Mouse (Mus musculus) embryonic facial prominence, embryonic 11.5 days (tissue): ENCODE results near the gene 1700029I15Rik. TPM values are rescaled to one million over a fixed set of nuclear protein-coding genes. Genes with fewer than 3 reads are reported as not detected.

Experiments
- ATAC-seq: fragments of 200-750 bp; cut with Nextera tagmentation; replicated peaks from 2 replicates; pipeline ENCODE4 v1.8.0; 2017; ENCODE audit warnings: low read depth; ENCODE audit not compliant: insufficient number of reproducible peaks, low FRiP score, low TSS enrichment
- DNase-seq: peaks from one replicate; pipeline ENCODE4 v3.0.0-alpha.2; 2015; ENCODE audit warnings: low spot score
- H3K27ac ChIP-seq: fragments of 300-500 bp; sonication (generic); replicated peaks from 2 replicates; pipeline ENCODE4 v1.5.1; 2014; ENCODE audit warnings: mild to moderate bottlenecking, low read depth, low read length, control low read depth
- H3K27me3 ChIP-seq: fragments of 300-500 bp; sonication (generic); 2 replicates; pipeline ENCODE4 v1.6.1; 2014; ENCODE audit warnings: mild to moderate bottlenecking, low read length, moderate library complexity, mixed read lengths; ENCODE audit not compliant: control insufficient read depth, insufficient read depth
- H3K36me3 ChIP-seq: fragments of 300-500 bp; sonication (generic); replicated peaks from 2 replicates; pipeline ENCODE4 v1.6.1; 2014; ENCODE audit warnings: low read depth, mild to moderate bottlenecking, low read length, moderate library complexity, mixed read lengths; ENCODE audit not compliant: control insufficient read depth, insufficient read depth
- H3K4me1 ChIP-seq: fragments of 300-500 bp; sonication (generic); 2 replicates; pipeline ENCODE4 v1.6.1; 2014; ENCODE audit warnings: low read length, mixed read lengths; ENCODE audit not compliant: control insufficient read depth, insufficient read depth
- H3K4me2 ChIP-seq: fragments of 300-500 bp; sonication (generic); 2 replicates; pipeline ENCODE4 v1.6.1; 2014; ENCODE audit warnings: low read depth, mild to moderate bottlenecking, control low read depth, low read length, moderate library complexity
- H3K4me3 ChIP-seq: fragments of 300-500 bp; sonication (generic); 2 replicates; pipeline ENCODE4 v1.5.1; 2014; ENCODE audit warnings: low read depth, low read length, control low read depth
- H3K9ac ChIP-seq: fragments of 300-500 bp; sonication (generic); replicated peaks from 2 replicates; pipeline ENCODE4 v1.6.1; 2014; ENCODE audit warnings: mild to moderate bottlenecking, control low read depth, low read length
- H3K9me3 ChIP-seq: fragments of 300-500 bp; sonication (generic); replicated peaks from 2 replicates; pipeline ENCODE4 v1.6.1; 2016; ENCODE audit warnings: mild to moderate bottlenecking, low read length, inconsistent platforms, mixed read lengths; ENCODE audit not compliant: control insufficient read depth
- WGBS: fragments of 180-500 bp; shearing (Covaris S2); extraction: QIAGEN DNeasy Blood & Tissue Kit; methylation state at CpG from one replicate; pipeline ENCODE4 v1.1.7; 2014; 5-methylcytosine and 5-hydroxymethylcytosine counted together
- polyA plus RNA-seq: library from polyadenylated mRNA; unstranded; fragments of >200 nt; fragmentation: Nextera tagmentation; extraction: Ambion mirVana; gene quantifications from 2 replicates; pipeline ENCODE4 v1.2.1, GENCODE M21; 2014

The 1700029I15Rik gene
- polyA plus RNA-seq, 1 experiment from 2014 or later = 1.6 TPM

- peaks cover 3% of the 10 kb centered on the region; the same call in 1 of the 2 replicates for H3K4me1 ChIP-seq
- no peaks in the 10 kb centered on the region for H3K9me3 ChIP-seq
- no peak overlapping the region for H3K27ac ChIP-seq
- no peak for DNase-seq
- H3K9ac ChIP-seq = no peak overlapping the region
- H3K4me3 ChIP-seq = no peak overlapping the region; the same call in 1 of the 2 replicates
- no peak for ATAC-seq
- WGBS = 81% methylated on average over 6 of the region's 6 CpGs
- H3K27me3 ChIP-seq = peaks cover 2% of the 10 kb centered on the region; the same call in 1 of the 2 replicates
- peak overlapping the region; percentile 84; the same call in 1 of the 2 replicates for H3K4me2 ChIP-seq
- H3K36me3 ChIP-seq = no peaks in the 10 kb centered on the region; the same call in 1 of the 2 replicates
Measured at GRCm38 (mm10) chr2:92376300-92376699, 6.0 kb upstream of the 1700029I15Rik start.

- ATAC-seq (no peak), DNase-seq (no peak)
- Histone ChIP-seq H3K27ac (no peak overlapping the region), H3K4me2 (no peak overlapping the region), H3K4me1 (peaks cover 3% of the 10 kb centered on the region; the same call in 1 of the 2 replicates), H3K36me3 (no peaks in the 10 kb centered on the region; the same call in 1 of the 2 replicates), H3K9me3 (no peaks in the 10 kb centered on the region), H3K4me3 (no peak overlapping the region), H3K9ac (no peak overlapping the region), H3K27me3 (no peaks in the 10 kb centered on the region)
- WGBS = 96% methylated on average over 7 of the region's 7 CpGs
Measured at GRCm38 (mm10) chr2:92377320-92377719, 5.0 kb upstream of the 1700029I15Rik start.

GRCm38 (mm10) chr2:92379783-92380494, 2.4 kb upstream of the 1700029I15Rik start:
- H3K36me3 ChIP-seq = peaks cover 2% of the 10 kb centered on the region; the same call in 1 of the 2 replicates
- DNase-seq (no peak), ATAC-seq (no peak)
- H3K4me3 ChIP-seq = no peak overlapping the region
- peaks cover 3% of the 10 kb centered on the region; the same call in 1 of the 2 replicates for H3K4me1 ChIP-seq
- WGBS = 76% methylated on average over 17 of the region's 17 CpGs
- H3K9ac ChIP-seq = no peak overlapping the region
- no peaks in the 10 kb centered on the region for H3K9me3 ChIP-seq
- no peak overlapping the region for H3K4me2 ChIP-seq
- no peak overlapping the region for H3K27ac ChIP-seq
- no peaks in the 10 kb centered on the region for H3K27me3 ChIP-seq

- no peak overlapping the region for H3K4me2 ChIP-seq
- H3K9me3 ChIP-seq = no peaks in the 10 kb centered on the region
- DNase-seq (no peak), ATAC-seq (no peak)
- no peak overlapping the region for H3K27ac ChIP-seq
- 75% methylated on average over 6 of the region's 6 CpGs for WGBS
- no peak overlapping the region for H3K4me3 ChIP-seq
- H3K27me3 ChIP-seq = no peaks in the 10 kb centered on the region
- peaks cover 4% of the 10 kb centered on the region; the same call in 1 of the 2 replicates for H3K36me3 ChIP-seq
- peaks cover 3% of the 10 kb centered on the region; the same call in 1 of the 2 replicates for H3K4me1 ChIP-seq
- no peak overlapping the region for H3K9ac ChIP-seq
Measured at GRCm38 (mm10) chr2:92380495-92381050, 1.8 kb upstream of the 1700029I15Rik start.

GRCm38 (mm10) chr2:92381161-92381560, 1.2 kb upstream of the 1700029I15Rik start:
- ATAC-seq = no peak
- peaks cover 4% of the 10 kb centered on the region; the same call in 1 of the 2 replicates for H3K36me3 ChIP-seq
- peaks cover 2% of the 10 kb centered on the region; the same call in 1 of the 2 replicates for H3K4me1 ChIP-seq
- H3K9ac ChIP-seq = no peak overlapping the region
- 88% methylated on average over 5 of the region's 5 CpGs for WGBS
- H3K4me3 ChIP-seq = no peak overlapping the region
- no peaks in the 10 kb centered on the region for H3K9me3 ChIP-seq
- H3K27ac ChIP-seq = no peak overlapping the region
- no peak for DNase-seq
- no peak overlapping the region for H3K4me2 ChIP-seq
- no peaks in the 10 kb centered on the region for H3K27me3 ChIP-seq

- Histone ChIP-seq H3K36me3 (peaks cover 4% of the 10 kb centered on the region; the same call in 1 of the 2 replicates), H3K4me3 (no peak overlapping the region), H3K4me1 (no peaks in the 10 kb centered on the region), H3K27ac (no peak overlapping the region), H3K4me2 (no peak overlapping the region), H3K9me3 (no peaks in the 10 kb centered on the region), H3K27me3 (no peaks in the 10 kb centered on the region), H3K9ac (no peak overlapping the region)
- no peak for DNase-seq
- no peak for ATAC-seq
- WGBS = 82% methylated on average over 4 of the region's 4 CpGs
Measured at GRCm38 (mm10) chr2:92382759-92383158, 421 bp downstream of the 1700029I15Rik start.

- Histone ChIP-seq H3K9me3 (no peaks in the 10 kb centered on the region), H3K27me3 (no peaks in the 10 kb centered on the region), H3K4me3 (no peak overlapping the region), H3K36me3 (peaks cover 4% of the 10 kb centered on the region; the same call in 1 of the 2 replicates), H3K4me1 (peaks cover 4% of the 10 kb centered on the region), H3K27ac (no peak overlapping the region), H3K9ac (no peak overlapping the region), H3K4me2 (no peak overlapping the region)
- ATAC-seq (no peak), DNase-seq (no peak)
- WGBS = 78% methylated on average over 4 of the region's 4 CpGs
Measured at GRCm38 (mm10) chr2:92384101-92384500, 1.8 kb downstream of the 1700029I15Rik start.
